Mouse (Mus musculus) bone marrow, adult 2 months (tissue): Measurements from ENCODE around the gene Apopt1.

Source experiments
- CTCF ChIP-seq: fragments of 200-500 bp; IDR thresholded peaks from 2 replicates; pipeline ENCODE4 v1.5.1; 2011; ENCODE audit warnings: low read length, control low read depth; ENCODE audit not compliant: control insufficient read depth, insufficient read depth
- POLR2A ChIP-seq: fragments of 200-500 bp; IDR thresholded peaks from 2 replicates; pipeline ENCODE4 v1.6.1; 2011; ENCODE audit warnings: low read depth, mild to moderate bottlenecking, control low read depth, low read length, borderline replicate concordance; ENCODE audit not compliant: control insufficient read depth

DNA sequence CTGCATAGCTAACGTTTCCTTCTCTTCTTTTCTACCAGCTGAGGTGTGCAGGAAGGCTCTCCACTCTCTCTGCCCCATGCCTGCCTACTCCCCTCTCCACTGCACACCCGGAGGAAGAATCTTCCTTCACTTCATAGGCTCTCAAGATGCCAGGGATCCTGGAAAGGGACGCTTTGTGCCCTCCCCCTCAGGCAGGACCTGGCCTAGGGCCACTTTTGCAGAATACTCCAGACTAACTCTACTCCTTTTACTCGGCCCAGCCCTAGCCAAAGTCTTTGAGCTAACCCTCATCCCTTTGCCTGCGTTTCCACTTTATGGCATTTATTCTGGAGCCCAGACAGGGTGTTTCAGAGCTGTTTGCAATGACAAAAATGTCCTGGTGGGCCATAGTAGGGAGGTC, 35.6 kb upstream of the Apopt1 start:
- TF ChIP-seq CTCF (no peak), POLR2A (no peak)
